Mouse (Mus musculus): ENCODE results near the gene Gm13178. TPM values are rescaled to one million over a fixed set of nuclear protein-coding genes. Genes with fewer than 3 reads are reported as not detected.

Gene Gm13178
- polyA plus RNA-seq (2015; fragmentation: Nextera tagmentation; extraction: Ambion mirVana) = not detected in 2 replicates

GRCm38 (mm10) chr4:144721304-144721703, at the start of gene Gm13178:
Gene Gm13178 (minus strand): TSS chr4:144721404.
- Histone ChIP-seq H3K9ac (replicated peaks) (no peak within 1 kb of the TSS), H3K27ac (no peak within 1 kb of the TSS), H3K4me2 (replicated peaks) (no peak within 1 kb of the TSS), H3K4me1 (replicated peaks) (no peaks in the 10 kb centered on the region), H3K36me3 (no peaks in the 10 kb centered on the region), H3K27me3 (no peaks in the 10 kb centered on the region), H3K9me3 (peaks cover 23% of the 10 kb centered on the region), H3K4me3 (replicated peaks) (no peak within 1 kb of the TSS)
- 91% methylated on average over 1 of the region's 1 CpGs for WGBS
- no peak for ATAC-seq

GRCm38 (mm10) chr4:144765722-144766121, 44.5 kb upstream of the Gm13178 start:
- Histone ChIP-seq H3K27me3 (no peaks in the 10 kb centered on the region), H3K4me1 (replicated peaks) (no peaks in the 10 kb centered on the region), H3K36me3 (no peaks in the 10 kb centered on the region), H3K4me2 (replicated peaks) (no peak overlapping the region), H3K4me3 (replicated peaks) (no peak overlapping the region), H3K9me3 (no peaks in the 10 kb centered on the region), H3K9ac (replicated peaks) (no peak overlapping the region), H3K27ac (no peak overlapping the region)
- 46% methylated on average over 2 of the region's 2 CpGs for WGBS
- ATAC-seq = no peak

- no peak overlapping the region for H3K4me3 ChIP-seq (replicated peaks)
- 72% methylated on average over 1 of the region's 1 CpGs for WGBS
- peaks cover 6% of the 10 kb centered on the region; the same call in 1 of the 2 replicates for H3K9me3 ChIP-seq
- H3K9ac ChIP-seq (replicated peaks) = no peak overlapping the region
- H3K4me1 ChIP-seq (replicated peaks) = no peaks in the 10 kb centered on the region
- H3K36me3 ChIP-seq = no peaks in the 10 kb centered on the region
- no peaks in the 10 kb centered on the region for H3K27me3 ChIP-seq
- no peak for ATAC-seq
- no peak overlapping the region for H3K27ac ChIP-seq
- H3K4me2 ChIP-seq (replicated peaks) = no peak overlapping the region
Observed at GRCm38 (mm10) chr4:144749139-144749538, 27.9 kb upstream of the Gm13178 start.

GRCm38 (mm10) chr4:144719691-144720090, 1.5 kb downstream of the Gm13178 start:
- Histone ChIP-seq H3K9ac (replicated peaks) (no peak overlapping the region), H3K4me3 (replicated peaks) (no peak overlapping the region), H3K4me1 (replicated peaks) (no peaks in the 10 kb centered on the region), H3K4me2 (replicated peaks) (no peak overlapping the region), H3K27ac (no peak overlapping the region), H3K27me3 (no peaks in the 10 kb centered on the region), H3K9me3 (peaks cover 23% of the 10 kb centered on the region), H3K36me3 (no peaks in the 10 kb centered on the region)
- WGBS = 85% methylated on average over 1 of the region's 1 CpGs
- no peak for ATAC-seq

- H3K4me1 ChIP-seq (replicated peaks) = no peaks in the 10 kb centered on the region
- peaks cover 26% of the 10 kb centered on the region for H3K9me3 ChIP-seq
- no peak overlapping the region for H3K27ac ChIP-seq
- ATAC-seq = no peak
- no peak overlapping the region for H3K4me3 ChIP-seq (replicated peaks)
- WGBS = 71% methylated on average over 1 of the region's 1 CpGs
- no peak overlapping the region for H3K4me2 ChIP-seq (replicated peaks)
- no peaks in the 10 kb centered on the region for H3K36me3 ChIP-seq
- no peaks in the 10 kb centered on the region for H3K27me3 ChIP-seq
- H3K9ac ChIP-seq (replicated peaks) = no peak overlapping the region
Observed at GRCm38 (mm10) chr4:144718288-144718687, 2.9 kb downstream of the Gm13178 start.

- no peaks in the 10 kb centered on the region for H3K27me3 ChIP-seq
- no peak within 1 kb of the TSS for H3K4me3 ChIP-seq (replicated peaks)
- WGBS = 60% methylated on average over 2 of the region's 2 CpGs
- no peak within 1 kb of the TSS for H3K9ac ChIP-seq (replicated peaks)
- no peak within 1 kb of the TSS for H3K27ac ChIP-seq
- H3K4me1 ChIP-seq (replicated peaks) = no peaks in the 10 kb centered on the region
- H3K9me3 ChIP-seq = peaks cover 17% of the 10 kb centered on the region; the same call in 1 of the 2 replicates
- no peaks in the 10 kb centered on the region for H3K36me3 ChIP-seq
- no peak for ATAC-seq
- H3K4me2 ChIP-seq (replicated peaks) = no peak within 1 kb of the TSS
Observed at GRCm38 (mm10) chr4:144686268-144686667, 34.9 kb downstream of the Gm13178 start, which contains the start of gene Gm436. Gene Gm436 (minus strand): TSS chr4:144686368.

Other genes starting within 250 kb of the Gm13178 start
- gene 9430007A20Rik, start 201.6 kb downstream of the Gm13178 start, polyA plus RNA-seq (2015; fragmentation: Nextera tagmentation; extraction: Ambion mirVana) = not detected in 2 replicates
- gene Gm13124, start 156.3 kb downstream of the Gm13178 start, polyA plus RNA-seq (2015; fragmentation: Nextera tagmentation; extraction: Ambion mirVana) = not detected in 2 replicates
- gene Aadacl4, start 107.7 kb downstream of the Gm13178 start, polyA plus RNA-seq (2015; fragmentation: Nextera tagmentation; extraction: Ambion mirVana) = not detected in 2 replicates
- gene Gm436, start 35.0 kb downstream of the Gm13178 start, polyA plus RNA-seq (2015; fragmentation: Nextera tagmentation; extraction: Ambion mirVana) = not detected in 2 replicates
- not detected in 2 replicates for gene Gm438, start 65.2 kb upstream of the Gm13178 start, polyA plus RNA-seq (2015; fragmentation: Nextera tagmentation; extraction: Ambion mirVana)
- gene Dhrs3, start 171.4 kb upstream of the Gm13178 start, polyA plus RNA-seq (2015; fragmentation: Nextera tagmentation; extraction: Ambion mirVana) = 21.3 and 23.9 TPM in 2 replicates

Data from midbrain, embryonic 13.5 days (tissue).